Mouse (Mus musculus): ENCODE results near the gene Ksr1.

Ksr1 gene

DNA sequence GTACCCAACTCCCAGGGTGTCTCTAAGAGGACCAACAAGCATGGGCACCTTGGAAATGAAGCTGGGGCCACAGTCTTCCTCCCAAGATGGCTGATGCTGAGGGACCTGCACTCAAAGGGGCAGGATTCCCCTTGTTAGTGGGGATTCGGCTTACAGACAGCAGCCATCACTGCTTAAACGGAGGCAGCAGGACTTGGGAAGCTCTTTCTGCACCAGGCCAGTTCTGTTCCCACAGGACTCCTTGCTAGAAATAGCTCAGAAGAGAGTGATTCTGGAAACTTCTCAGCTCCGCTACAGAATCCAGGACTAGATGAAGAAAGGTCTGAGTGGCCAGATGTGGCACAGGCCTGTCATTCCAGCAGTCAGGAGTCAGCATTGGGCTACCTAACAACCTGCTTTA lies 19.2 kb downstream of the Ksr1 start:
- DNase-seq (ENCODE audit: low read depth in 2 of 2, low spot score in 2 of 2) = no peak

DNA sequence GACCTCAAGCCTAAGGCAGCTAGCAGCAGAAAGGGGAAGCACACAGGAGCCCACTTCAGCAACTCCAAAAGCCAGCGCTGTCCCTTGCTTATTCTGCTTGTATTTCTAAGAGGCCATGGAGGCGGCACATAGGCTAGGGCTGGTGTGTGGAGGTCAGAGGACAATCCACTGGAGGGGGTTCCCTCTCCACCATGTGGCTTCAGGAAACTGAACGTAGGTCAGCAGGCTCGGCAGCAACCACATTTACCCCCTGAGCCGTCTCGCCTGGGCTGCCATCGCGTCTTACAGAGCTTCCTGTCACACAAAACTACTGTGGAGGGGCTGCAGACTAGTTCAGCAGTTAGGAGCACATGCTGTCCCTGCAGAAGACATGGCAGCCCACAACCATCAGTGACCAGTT lies 20.4 kb downstream of the Ksr1 start:
- no peak for DNase-seq (ENCODE audit: low read depth in 2 of 2, low spot score in 2 of 2)

DNA sequence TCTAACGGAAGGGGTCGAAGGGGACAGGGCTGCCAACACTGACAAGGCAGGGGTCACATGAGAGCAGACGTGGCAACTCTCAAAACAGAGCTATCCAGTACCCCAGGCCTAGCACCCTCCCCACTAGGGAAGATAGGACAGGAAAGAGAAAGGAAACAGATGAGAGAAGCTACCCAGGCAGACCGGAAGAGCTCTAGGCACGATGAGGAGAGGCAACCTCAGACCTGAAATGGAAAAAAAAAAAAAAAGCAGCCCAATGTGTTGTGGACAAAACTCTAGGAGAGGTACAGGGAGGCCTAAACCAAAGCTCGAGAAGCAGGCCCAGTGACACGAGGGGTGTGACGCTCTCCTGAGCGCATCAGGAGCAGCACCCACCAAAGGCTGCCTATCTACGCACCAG lies 23.7 kb downstream of the Ksr1 start:
- DNase-seq (ENCODE audit: low read depth in 2 of 2, low spot score in 2 of 2) = no peak

DNA sequence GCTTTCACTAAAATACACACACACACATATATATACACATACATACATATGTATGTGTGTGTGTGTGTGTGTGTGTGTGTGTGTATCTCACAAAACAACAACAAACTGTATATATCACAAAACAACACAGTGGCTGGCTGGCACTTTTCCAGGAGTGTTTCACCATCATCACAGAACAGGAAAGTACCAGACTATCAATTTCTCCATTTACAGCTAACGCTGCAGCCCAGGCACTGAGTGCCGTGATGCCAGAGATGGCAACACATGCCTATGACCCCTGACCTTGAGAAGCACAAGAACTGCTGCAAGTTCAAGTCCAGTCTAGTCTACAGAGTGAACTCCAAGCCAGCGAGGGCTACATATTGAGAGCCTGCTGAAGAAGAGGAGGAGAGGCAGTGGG lies 26.1 kb downstream of the Ksr1 start:
- no peak for DNase-seq (ENCODE audit: low read depth in 2 of 2, low spot score in 2 of 2)

DNA sequence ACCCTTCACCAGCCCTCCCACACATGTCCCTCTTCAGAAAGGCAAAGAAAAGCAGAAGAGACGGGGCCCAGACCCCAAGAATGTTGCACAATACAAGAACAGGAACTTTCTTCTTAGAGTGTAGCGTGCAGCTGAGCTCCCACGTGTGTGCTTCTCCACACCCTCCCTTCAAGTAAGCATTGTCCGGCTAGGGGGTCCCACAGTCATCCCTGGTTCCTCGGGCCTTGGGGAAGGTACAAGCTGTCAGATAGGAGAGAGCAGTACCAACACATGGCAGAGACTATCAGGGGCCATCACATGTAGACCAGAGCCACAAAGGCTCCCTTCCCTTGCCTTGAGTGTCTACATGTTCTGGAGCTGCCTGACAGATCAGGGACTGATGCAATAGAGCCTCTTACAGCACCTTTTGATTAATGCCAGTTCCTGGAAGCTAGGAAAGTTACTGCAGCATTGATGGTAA lies 27.3 kb downstream of the Ksr1 start:
- no peak for DNase-seq (ENCODE audit: low read depth in 2 of 2, low spot score in 2 of 2)

DNA sequence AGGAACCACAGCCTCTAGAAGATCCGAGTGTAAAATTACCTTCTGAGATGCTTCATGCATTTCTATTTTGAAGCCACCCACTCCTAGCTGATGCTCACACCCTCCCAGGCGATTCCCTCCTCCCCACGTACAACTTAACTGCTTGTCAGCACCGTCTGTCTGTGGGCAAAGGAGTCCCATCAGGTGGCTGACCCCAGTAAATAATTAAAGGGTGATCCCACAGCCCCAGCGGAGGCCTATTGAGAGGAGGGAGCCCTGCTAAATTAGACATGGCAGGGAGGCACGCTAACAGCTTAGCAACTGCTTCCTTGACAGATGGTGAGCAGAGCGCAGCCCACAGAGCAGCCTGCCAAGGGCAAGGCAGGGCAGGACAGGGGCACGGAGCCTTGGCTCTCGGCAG lies 29.5 kb downstream of the Ksr1 start:
- DNase-seq (ENCODE audit: low read depth in 2 of 2, low spot score in 2 of 2) = no peak

DNA sequence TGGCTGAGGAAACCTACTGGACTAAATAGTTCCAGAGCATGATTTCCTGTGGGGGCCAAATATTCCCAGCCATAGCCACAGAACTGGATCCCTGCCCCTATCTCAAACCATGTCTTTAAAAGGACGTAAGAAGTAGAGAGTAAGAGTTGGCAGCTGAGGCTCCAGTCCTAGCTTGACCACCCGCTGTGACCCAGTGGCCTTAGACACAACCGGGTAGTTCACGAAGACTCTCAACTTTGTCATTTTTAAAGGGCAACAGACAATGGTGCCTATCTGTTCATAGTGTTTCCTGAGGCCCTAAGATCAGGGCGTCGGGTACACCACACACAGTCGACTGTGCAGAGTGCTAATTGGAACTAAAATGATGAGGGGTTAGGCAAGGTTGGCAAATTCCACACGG lies 30.5 kb downstream of the Ksr1 start:
- no peak for DNase-seq (ENCODE audit: low read depth in 2 of 2, low spot score in 2 of 2)

DNA sequence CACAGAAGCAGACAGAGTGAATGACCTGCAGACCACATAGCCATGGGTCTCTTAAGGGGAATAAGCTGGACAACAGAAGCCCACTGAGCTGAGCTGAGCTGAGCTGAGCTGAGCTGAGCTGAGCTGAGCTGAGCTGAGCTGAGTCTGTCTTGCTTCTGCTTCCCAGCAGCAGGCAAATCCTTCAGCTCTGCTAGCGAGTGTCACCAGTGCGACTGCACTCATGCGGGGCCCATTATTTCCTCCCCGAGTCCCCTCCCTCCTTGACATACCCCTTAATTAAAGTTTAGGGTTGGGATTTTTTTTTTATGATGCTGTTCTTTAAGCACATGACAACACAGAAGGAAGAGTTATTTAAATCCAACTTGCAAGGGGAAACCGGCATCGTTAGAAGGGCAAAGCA lies 32.1 kb downstream of the Ksr1 start:
- DNase-seq (ENCODE audit: low read depth in 2 of 2, low spot score in 2 of 2) = no peak

DNA sequence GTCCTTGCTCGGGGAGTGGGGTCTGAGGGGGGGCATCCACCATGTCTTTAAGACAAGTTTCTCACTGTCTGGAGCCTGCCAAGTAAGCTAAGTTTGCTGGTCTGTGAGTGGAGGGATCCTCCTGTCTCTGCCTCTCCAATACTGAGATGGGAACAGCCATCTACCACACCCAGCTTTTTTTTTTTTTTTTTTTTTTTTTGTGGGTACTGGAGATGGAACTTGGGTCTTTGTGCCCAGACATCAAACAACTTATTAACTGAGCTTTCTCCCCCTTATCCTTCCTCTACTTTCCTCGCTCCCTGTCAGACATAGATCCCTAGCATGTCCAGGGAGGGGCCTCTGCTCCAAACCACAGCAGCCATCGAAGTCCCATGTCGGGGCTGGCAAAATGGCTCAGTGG lies 32.8 kb downstream of the Ksr1 start:
- DNase-seq (ENCODE audit: low read depth in 2 of 2, low spot score in 2 of 2) = no peak

DNA sequence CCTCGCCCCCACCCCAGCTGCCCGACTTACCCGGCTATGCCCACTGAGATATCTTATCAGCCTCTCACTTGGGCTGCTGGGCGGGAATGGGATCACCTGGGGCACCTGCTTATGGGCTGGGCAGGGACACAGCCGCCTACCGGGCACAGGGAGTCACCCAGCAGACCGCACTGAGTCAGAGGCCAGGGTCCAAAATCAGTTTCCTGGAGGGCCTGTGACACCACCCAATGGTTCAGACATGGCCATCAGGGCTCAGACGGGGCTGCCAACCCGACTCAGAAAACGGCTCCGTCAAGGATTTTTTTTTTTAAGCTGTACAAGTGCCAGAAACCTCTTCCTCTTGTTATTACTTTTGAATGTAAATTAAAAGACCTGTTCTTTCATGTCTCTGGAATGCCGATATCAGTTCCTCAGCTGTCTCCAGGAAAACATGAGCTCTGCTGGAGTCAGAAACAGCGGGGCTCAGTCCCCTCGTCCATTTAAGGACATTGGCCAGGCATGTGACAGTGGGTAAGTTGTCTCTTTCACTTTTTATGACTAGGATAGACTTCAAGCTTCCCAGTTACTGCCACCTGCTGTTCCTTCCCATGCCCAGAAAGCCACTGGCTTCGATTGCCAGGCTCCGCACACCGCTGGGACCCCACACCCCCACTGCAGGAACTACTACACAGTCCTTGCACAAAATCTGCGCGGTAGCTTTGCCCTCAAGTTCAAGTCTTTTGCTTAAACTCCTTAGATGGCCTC lies 33.5 kb downstream of the Ksr1 start:
- DNase-seq (ENCODE audit: low read depth in 2 of 2, low spot score in 2 of 2) = no peak

DNA sequence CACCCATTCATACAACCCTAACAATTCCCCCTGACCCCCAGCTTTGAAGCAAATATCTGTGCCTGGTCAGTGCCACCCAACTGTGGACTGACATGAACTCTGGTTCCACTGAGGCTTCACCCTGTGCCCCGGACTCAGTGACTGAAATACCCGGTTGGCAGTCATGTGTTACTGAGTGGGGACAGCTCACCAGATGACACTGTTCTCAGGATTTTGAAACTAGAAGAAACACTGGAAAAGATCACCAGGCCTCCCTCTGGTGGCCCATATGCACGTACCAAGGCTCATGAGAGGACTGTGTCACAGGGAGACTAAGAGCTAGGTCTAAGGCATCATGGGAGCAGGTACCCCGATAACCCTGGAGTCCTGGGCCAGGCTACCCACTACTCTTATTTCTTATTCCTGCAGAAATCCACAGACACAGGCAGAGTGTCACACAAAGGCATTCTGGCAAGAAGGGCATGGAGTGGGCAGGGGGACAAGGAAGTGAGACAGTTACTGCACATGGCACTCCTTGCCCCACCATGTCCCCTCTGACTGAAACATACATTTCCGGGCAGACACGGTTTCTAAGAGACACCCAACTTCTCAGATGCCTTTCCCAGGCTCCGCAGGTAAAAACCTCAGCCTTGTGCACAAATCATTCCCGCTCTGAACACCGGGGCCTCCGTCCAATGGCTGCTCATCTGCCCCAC lies 34.2 kb downstream of the Ksr1 start:
- DNase-seq (ENCODE audit: low read depth in 2 of 2, low spot score in 2 of 2) = no peak

DNA sequence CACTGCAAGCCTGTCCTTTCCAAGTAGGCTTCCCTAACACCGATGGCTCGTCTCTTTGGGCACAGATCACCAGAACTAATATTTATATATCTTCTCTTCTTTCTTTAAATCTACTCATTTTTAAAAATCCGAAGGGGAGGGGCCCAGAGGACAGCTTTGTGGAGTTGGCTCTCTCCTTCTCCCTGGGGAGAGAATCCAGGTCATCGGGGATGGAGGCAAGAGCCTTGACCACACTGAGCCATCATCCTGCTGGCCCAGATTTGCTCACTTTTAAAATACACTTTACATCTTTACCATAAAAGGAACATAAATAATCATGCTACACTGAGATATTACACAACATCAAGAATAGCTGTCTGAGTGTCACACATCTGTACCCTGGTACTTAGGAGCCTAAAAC lies 35.8 kb downstream of the Ksr1 start:
- DNase-seq (ENCODE audit: low read depth in 2 of 2, low spot score in 2 of 2) = no peak

DNA sequence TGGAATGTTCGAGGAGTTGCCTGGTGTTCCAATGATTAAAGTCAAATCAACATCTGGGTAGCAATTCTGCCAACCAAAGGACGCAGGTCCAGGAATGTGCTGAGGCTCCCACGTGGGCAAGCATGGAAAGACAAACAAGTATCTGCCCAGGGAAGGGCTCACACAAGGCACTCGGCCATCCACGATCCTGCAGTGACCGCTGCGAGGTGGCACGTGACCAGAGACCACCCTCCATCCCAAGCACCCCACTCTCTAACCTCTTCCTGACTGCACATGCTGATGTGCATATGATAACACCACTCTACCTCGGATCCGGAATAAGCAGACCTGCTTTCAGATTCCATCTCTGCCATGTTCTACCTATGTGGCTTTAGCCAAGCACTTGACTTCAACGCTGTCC lies 38.3 kb downstream of the Ksr1 start:
- no peak for DNase-seq (ENCODE audit: low read depth in 2 of 2, low spot score in 2 of 2)

DNA sequence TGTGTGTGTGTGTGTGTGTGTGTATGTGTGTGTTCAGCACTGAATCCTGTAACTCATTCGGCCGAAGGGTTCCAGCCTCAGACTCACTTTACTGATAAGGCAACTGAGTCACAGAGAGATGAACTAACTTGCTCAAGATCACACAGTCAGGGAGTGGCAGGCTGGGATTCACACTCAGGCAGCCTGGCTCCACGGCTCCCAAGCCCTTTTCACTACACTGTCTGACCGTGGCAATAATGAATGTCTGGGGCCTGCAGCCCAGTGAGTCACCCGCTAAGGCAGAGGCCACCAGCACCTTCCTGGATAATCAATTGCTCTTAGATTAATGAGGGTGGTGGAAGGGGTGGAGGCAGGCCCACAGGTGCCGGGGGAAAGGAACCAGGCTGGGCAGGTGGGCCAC lies 41.2 kb downstream of the Ksr1 start:
- DNase-seq (ENCODE audit: low read depth in 2 of 2, low spot score in 2 of 2) = no peak

DNA sequence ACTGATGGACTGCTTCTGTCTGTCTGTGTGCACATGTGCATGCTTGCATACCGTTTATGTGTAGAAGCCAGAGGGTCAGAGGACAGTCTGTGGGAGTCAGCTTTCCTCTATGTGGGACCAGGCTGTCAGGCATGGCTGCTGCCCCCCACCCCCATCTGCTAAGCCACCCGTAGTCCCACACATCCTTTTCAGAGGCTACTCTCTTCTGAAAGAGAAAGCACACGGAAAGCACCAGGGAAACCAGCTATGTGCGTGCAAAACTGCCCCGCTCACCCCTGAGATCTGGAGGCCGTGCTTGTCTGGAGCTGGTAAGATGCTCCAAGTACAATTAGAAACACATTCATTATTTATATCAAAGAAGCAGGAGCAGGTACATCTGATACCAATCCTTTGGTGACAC lies 41.7 kb downstream of the Ksr1 start:
- DNase-seq (ENCODE audit: low read depth in 2 of 2, low spot score in 2 of 2) = no peak

DNA sequence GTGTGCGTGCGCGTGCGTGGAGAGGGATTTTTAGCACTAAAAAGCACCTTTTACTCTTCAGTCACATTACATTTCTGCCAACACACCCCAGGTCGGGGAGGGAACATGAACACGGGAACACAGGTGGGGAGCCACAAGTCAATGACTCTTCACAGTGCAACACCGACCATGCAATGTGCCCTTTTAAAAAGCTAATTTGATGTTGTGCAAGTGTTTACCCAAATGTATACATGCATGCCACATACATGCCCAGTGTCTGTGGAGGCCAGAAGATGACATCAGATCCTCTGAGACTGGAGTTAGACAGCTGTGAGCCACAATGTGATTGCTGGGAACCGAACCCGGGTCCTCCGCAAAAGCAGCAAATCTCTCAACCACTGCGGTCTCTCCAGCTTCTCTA lies 42.1 kb downstream of the Ksr1 start:
- DNase-seq (ENCODE audit: low read depth in 2 of 2, low spot score in 2 of 2) = no peak

DNA sequence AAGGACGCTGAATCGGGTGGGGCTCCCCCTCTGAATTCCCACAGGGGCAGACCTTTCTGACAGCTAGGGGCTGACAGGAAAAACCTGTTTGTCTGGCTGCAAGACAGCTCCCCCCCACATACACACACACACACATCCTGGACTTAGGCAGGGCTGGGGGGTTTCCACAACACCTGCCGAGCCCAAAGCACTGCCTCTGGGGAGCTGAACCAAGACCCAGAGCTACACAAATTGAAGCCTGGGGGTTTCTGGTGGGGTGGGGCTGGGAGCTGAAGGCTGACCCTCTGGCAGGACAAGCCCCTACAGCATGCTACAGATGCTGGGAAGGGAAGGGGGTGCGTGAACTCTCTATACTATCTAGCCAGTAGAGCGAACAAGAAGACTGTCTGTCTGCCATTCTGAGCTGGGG lies 42.7 kb downstream of the Ksr1 start:
- no peak for DNase-seq (ENCODE audit: low read depth in 2 of 2, low spot score in 2 of 2)

DNA sequence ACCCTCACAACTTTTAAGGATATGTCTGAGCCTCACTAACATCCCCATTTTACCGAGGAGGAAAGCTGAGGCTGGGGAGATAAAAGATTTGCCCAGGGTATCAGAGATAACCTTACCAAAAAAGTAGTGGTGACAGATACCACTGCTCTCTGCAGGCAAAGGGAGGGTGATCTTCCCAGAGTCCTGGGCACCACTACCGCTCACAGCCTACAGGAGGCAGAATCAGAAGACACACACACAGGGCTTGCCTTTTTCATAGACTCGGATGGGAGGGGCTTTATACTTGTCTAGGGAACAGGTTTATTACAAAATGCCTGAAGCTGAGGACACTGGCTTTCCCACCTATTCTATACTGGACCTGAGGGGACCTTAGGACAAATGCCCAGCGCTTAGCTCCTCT lies 43.9 kb downstream of the Ksr1 start:
- DNase-seq (ENCODE audit: low read depth in 2 of 2, low spot score in 2 of 2) = no peak

DNA sequence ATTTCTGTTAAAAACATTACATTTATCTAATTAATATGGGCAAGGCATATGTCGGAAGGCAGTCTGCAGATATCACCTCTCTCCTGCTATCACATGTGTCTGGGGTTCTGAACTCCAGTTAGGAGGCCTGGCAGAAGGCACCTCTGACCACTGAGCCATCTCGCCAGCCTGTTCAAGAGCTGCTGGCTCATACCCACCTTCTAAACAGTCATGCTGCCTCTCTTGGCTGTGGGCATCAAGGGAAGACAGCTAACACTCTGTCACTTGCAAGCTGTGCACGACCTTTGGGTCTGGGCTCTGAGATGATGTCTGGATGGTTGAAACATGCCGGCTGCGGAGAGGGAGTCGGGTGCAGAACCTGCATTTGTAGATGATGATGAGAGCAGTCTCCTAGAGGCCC lies 44.6 kb downstream of the Ksr1 start:
- DNase-seq (ENCODE audit: low read depth in 2 of 2, low spot score in 2 of 2) = no peak

DNA sequence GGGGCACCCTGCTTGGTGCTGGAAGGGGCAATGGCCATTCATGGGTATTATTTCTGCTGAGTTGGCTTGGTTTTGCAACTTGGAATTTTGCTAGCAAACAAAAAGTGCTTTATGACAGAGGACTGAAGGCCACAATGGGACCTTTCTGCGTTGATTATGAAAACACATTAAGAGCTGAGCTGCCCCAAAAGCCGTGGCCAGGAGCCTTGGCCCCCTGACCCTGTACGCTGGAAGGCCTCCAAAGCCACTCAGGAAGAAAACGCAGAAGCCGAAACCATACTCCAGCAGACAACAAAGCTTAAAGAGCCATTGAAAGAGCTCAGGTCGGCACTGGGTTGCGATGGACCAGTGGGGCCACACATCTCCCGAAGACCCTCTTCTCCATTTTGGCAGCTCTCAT lies 47.2 kb downstream of the Ksr1 start:
- no peak for DNase-seq (ENCODE audit: low read depth in 2 of 2, low spot score in 2 of 2)

DNA sequence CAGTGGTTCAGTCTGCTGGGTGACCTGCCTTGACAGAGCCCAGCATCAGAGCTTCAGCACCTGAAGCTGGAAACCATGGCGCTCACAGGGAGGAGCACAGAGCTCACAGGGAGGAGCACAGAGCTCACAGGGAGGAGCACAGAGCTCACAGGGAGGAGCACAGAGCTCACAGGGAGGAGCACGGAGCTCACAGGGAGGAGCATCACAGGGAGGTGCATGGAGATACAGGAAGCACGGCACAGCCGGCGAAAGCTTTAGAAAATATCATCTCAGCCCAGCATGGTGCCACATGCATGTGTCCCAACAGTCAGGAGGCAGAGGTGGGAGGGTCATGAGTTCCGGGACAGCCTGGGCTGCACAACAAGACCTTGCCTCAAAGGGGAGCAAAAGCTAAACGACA lies 48.5 kb downstream of the Ksr1 start:
- DNase-seq (ENCODE audit: low read depth in 2 of 2, low spot score in 2 of 2) = no peak

DNA sequence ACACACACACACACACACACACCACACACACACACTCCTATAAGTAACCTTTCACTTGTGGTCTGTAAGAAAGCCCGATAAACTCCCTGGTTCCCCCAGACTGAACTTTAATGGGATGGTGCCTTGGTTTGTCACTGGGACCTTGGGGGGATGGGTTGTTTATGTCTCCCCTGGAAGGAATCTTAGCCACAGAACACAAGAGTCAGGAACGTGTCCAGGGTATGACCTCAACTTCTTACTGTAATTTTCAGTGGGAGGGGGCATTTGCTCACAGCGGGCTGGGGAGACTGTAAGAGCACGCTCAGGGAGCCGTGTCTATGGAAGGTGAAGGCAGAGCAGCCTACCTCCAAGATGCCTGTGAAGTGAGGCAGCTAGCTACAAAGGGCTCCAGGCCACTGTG lies 49.5 kb downstream of the Ksr1 start:
- no peak for DNase-seq (ENCODE audit: low read depth in 2 of 2, low spot score in 2 of 2)

DNA sequence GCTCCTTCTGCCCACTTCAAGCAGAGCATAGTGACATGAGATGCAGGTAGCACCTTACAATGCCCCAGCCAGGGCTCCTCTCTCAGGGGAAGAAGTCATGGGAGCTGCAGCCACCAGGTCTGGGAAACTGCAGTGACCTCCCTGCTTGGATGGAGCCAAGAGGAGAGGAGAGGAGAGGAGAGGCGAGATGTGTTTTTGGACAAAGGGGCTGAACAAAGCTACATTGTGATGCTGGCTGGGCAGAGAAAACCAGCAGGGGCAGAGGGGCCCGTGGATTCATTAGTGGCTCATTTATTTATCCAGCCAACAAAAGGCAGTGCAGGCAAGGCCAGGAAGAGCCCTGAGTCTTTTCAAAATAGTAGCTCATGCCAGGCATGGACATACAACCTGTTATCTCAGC lies 50.5 kb downstream of the Ksr1 start:
- no peak for DNase-seq (ENCODE audit: low read depth in 2 of 2, low spot score in 2 of 2)
